Mouse (Mus musculus) T-cell, adult 2 months (primary cell): ENCODE results near the gene Serpinh1.

Experiments used
- DNase-seq: peaks from one replicate; pipeline ENCODE4 v3.0.0; 2022; ENCODE audit warnings: low spot score

Serpinh1 gene

GRCm38 (mm10) chr7:99326128-99326527 lies 26.9 kb downstream of the Serpinh1 start:
- DNase-seq = no peak

GRCm38 (mm10) chr7:99324810-99325209 lies 28.2 kb downstream of the Serpinh1 start:
- no peak for DNase-seq

- DNase-seq = no peak
Measured at GRCm38 (mm10) chr7:99323321-99323700, 29.7 kb downstream of the Serpinh1 start.

GRCm38 (mm10) chr7:99322691-99323320 lies 30.2 kb downstream of the Serpinh1 start:
- DNase-seq = no peak

GRCm38 (mm10) chr7:99320524-99320923 lies 32.5 kb downstream of the Serpinh1 start:
- no peak for DNase-seq

GRCm38 (mm10) chr7:99317475-99317874 lies 35.6 kb downstream of the Serpinh1 start:
- DNase-seq = no peak

GRCm38 (mm10) chr7:99316207-99316606 lies 36.8 kb downstream of the Serpinh1 start:
- DNase-seq = no peak

- DNase-seq = no peak
Measured at GRCm38 (mm10) chr7:99314565-99314964, 38.5 kb downstream of the Serpinh1 start.

- DNase-seq = no peak
Measured at GRCm38 (mm10) chr7:99313253-99313652, 39.8 kb downstream of the Serpinh1 start.

- no peak for DNase-seq
Measured at GRCm38 (mm10) chr7:99312671-99313143, 40.3 kb downstream of the Serpinh1 start.

GRCm38 (mm10) chr7:99312058-99312457 lies 41.0 kb downstream of the Serpinh1 start:
- DNase-seq = no peak

- DNase-seq = no peak
Measured at GRCm38 (mm10) chr7:99311433-99311832, 41.6 kb downstream of the Serpinh1 start.

- DNase-seq = no peak
Measured at GRCm38 (mm10) chr7:99306640-99307039, 46.4 kb downstream of the Serpinh1 start.

- DNase-seq = no peak
Measured at GRCm38 (mm10) chr7:99305688-99306087, 47.4 kb downstream of the Serpinh1 start.

- no peak for DNase-seq
Measured at GRCm38 (mm10) chr7:99304949-99305372, 48.1 kb downstream of the Serpinh1 start.

GRCm38 (mm10) chr7:99304029-99304428 lies 49.0 kb downstream of the Serpinh1 start:
- DNase-seq = no peak

GRCm38 (mm10) chr7:99300650-99301175 lies 52.3 kb downstream of the Serpinh1 start:
- no peak for DNase-seq
